Mouse (Mus musculus) intestine, embryonic 16.5 days (tissue): Measurements from ENCODE around the gene Nosip. TPM values are rescaled to one million over a fixed set of nuclear protein-coding genes. Genes with fewer than 3 reads are reported as not detected.

Experiments
- ATAC-seq: fragments of 200-750 bp; cut with Nextera tagmentation; 2 replicates; pipeline ENCODE4 v1.8.0; 2017; ENCODE audit warnings: moderate TSS enrichment, moderate library complexity
- H3K27ac ChIP-seq: fragments of 300-500 bp; sonication (generic); 2 replicates; pipeline ENCODE4 v1.5.1; 2014; ENCODE audit warnings: mild to moderate bottlenecking, low read length
- H3K27me3 ChIP-seq: fragments of 300-500 bp; sonication (generic); replicated peaks from 2 replicates; pipeline ENCODE4 v1.6.1; 2014; ENCODE audit warnings: low read length, control low read depth, mixed read lengths; ENCODE audit not compliant: control insufficient read depth, insufficient read depth
- H3K36me3 ChIP-seq: fragments of 300-500 bp; sonication (generic); 2 replicates; pipeline ENCODE4 v1.6.1; 2014; ENCODE audit warnings: low read length, control low read depth; ENCODE audit not compliant: control insufficient read depth, insufficient read depth
- H3K4me1 ChIP-seq: fragments of 300-500 bp; sonication (generic); 2 replicates; pipeline ENCODE4 v1.6.1; 2014; ENCODE audit warnings: low read length, control low read depth, mixed read lengths; ENCODE audit not compliant: control insufficient read depth, insufficient read depth
- H3K4me2 ChIP-seq: fragments of 300-500 bp; sonication (generic); 2 replicates; pipeline ENCODE4 v1.6.1; 2014; ENCODE audit warnings: low read depth, low read length, control low read depth
- H3K4me3 ChIP-seq: fragments of 300-500 bp; sonication (generic); 2 replicates; pipeline ENCODE4 v1.5.1; 2014; ENCODE audit warnings: mild to moderate bottlenecking, low read length
- H3K9ac ChIP-seq: fragments of 300-500 bp; sonication (generic); 2 replicates; pipeline ENCODE4 v1.6.1; 2014; ENCODE audit warnings: low read depth, low read length
- H3K9me3 ChIP-seq: fragments of 300-500 bp; sonication (generic); 2 replicates; pipeline ENCODE4 v1.6.1; 2016; ENCODE audit warnings: low read length, control low read depth; ENCODE audit not compliant: control insufficient read depth
- WGBS: fragments of 180-500 bp; shearing (Covaris S2); extraction: QIAGEN DNeasy Blood & Tissue Kit; methylation state at CpG from one replicate; pipeline ENCODE4 v1.1.7; 2014; 5-methylcytosine and 5-hydroxymethylcytosine counted together
- polyA plus RNA-seq: library from polyadenylated mRNA; unstranded; fragments of >200 nt; fragmentation: Nextera tagmentation; extraction: Ambion mirVana; gene quantifications from 2 replicates; pipeline ENCODE4 v1.2.1, GENCODE M21; 2015

The Nosip gene
- polyA plus RNA-seq = 54.0 and 56.0 TPM in 2 replicates

DNA sequence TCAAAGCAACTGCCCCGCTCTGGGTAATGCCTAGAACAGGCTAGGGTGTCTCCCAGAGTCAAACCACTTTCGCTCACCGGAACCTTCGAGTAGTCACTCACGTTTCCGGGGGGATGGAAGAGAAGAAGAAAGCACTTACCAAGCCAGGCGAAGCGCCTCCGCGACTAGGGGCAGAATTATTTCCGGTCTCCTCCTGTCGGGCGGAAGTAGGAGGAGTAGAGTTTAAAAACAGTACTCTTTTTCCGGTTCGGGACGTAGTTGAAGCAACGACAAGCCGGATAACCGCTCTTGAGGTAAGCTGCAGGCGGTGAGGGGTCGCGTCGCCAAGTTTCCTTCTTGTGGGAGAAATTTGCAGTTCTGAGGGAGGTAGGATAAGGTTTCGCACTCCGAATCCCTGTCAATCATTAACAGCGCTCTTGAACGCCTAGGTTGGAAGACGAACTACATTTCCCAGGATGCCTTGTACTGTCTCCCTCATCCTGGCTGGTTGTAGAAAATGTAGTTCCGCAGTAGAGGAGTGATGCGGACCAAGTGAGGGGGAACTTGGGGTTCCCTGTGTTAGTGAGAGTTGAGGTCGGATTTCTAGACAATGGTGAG lies at the start of gene Nosip, which contains the start of gene Prrg2:
TSS of gene Nosip (plus strand) at position 191 of the 597 bp plus-strand sequence.
TSS of gene Prrg2 (minus strand) at position 439 of the 597 bp plus-strand sequence.
- under 1% methylated on average over 31 of the region's 31 CpGs for WGBS
- Histone ChIP-seq H3K36me3 (no peaks in the 10 kb centered on the region), H3K27ac (peak within 1 kb of the TSS; percentile 92), H3K27me3 (no peaks in the 10 kb centered on the region), H3K9me3 (no peaks in the 10 kb centered on the region), H3K4me1 (peaks cover 12% of the 10 kb centered on the region), H3K4me2 (peak within 1 kb of the TSS; percentile 57), H3K9ac (peak within 1 kb of the TSS; percentile 77), H3K4me3 (peak within 1 kb of the TSS; percentile 74)
- ATAC-seq = peak; percentile 90

DNA sequence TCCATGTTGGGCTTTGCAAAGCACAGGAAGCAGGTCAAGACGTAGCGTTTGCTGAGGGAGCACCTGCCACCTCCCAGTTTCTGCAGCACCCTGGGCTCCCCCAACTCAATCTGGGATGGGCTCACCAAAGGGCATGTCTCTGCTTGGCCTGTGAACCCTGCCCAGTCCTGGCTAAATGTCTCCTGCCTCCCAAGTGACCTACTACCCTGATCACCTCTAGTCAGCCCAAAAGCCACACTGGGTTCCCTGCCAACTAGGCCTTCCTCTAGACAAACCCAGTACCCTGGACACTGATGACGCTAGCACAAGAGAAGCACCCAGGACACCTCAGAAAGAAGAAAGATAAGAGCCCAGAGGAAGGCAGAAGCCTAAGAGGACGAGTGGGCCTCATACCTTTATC lies 49.4 kb upstream of the Nosip start:
- Histone ChIP-seq H3K27me3 (no peaks in the 10 kb centered on the region), H3K9ac (no peak overlapping the region), H3K36me3 (peaks cover 30% of the 10 kb centered on the region), H3K4me2 (no peak overlapping the region), H3K27ac (no peak overlapping the region), H3K4me3 (no peak overlapping the region), H3K4me1 (peaks cover 14% of the 10 kb centered on the region), H3K9me3 (no peaks in the 10 kb centered on the region)
- 79% methylated on average over 4 of the region's 4 CpGs for WGBS
- no peak for ATAC-seq

GRCm38 (mm10) chr7:45013366-45014095 lies 48.7 kb upstream of the Nosip start:
- H3K27me3 ChIP-seq = no peaks in the 10 kb centered on the region
- H3K9me3 ChIP-seq = no peaks in the 10 kb centered on the region
- H3K4me3 ChIP-seq = no peak overlapping the region
- peaks cover 15% of the 10 kb centered on the region for H3K4me1 ChIP-seq
- WGBS = 93% methylated on average over 16 of the region's 16 CpGs
- peaks cover 22% of the 10 kb centered on the region for H3K36me3 ChIP-seq
- no peak overlapping the region for H3K4me2 ChIP-seq
- H3K27ac ChIP-seq = no peak overlapping the region
- no peak overlapping the region for H3K9ac ChIP-seq
- ATAC-seq = no peak

- H3K4me1 ChIP-seq = peaks cover 20% of the 10 kb centered on the region
- no peaks in the 10 kb centered on the region for H3K9me3 ChIP-seq
- H3K27me3 ChIP-seq = no peaks in the 10 kb centered on the region
- WGBS = 95% methylated on average over 3 of the region's 3 CpGs
- 0 out of 2 replicates have a peak overlapping the region, but pooled peaks have one; percentile 27 for H3K9ac ChIP-seq
- no peak for ATAC-seq
- H3K36me3 ChIP-seq = peaks cover 18% of the 10 kb centered on the region
- H3K4me2 ChIP-seq = no peak overlapping the region
- no peak overlapping the region for H3K27ac ChIP-seq
- H3K4me3 ChIP-seq = no peak overlapping the region
These were observed 48.2 kb upstream of the Nosip start for GRCm38 (mm10) chr7:45014096-45014451.

GRCm38 (mm10) chr7:45015344-45015956 lies 46.8 kb upstream of the Nosip start:
- WGBS = 2% methylated on average over 20 of the region's 20 CpGs
- Histone ChIP-seq H3K4me1 (peaks cover 21% of the 10 kb centered on the region), H3K4me2 (peak overlapping the region; percentile 80), H3K4me3 (peak overlapping the region; percentile 97), H3K27ac (peak overlapping the region; percentile 100), H3K9ac (peak overlapping the region; percentile 99), H3K36me3 (peaks cover 18% of the 10 kb centered on the region), H3K27me3 (no peaks in the 10 kb centered on the region), H3K9me3 (no peaks in the 10 kb centered on the region)
- no peak for ATAC-seq

DNA sequence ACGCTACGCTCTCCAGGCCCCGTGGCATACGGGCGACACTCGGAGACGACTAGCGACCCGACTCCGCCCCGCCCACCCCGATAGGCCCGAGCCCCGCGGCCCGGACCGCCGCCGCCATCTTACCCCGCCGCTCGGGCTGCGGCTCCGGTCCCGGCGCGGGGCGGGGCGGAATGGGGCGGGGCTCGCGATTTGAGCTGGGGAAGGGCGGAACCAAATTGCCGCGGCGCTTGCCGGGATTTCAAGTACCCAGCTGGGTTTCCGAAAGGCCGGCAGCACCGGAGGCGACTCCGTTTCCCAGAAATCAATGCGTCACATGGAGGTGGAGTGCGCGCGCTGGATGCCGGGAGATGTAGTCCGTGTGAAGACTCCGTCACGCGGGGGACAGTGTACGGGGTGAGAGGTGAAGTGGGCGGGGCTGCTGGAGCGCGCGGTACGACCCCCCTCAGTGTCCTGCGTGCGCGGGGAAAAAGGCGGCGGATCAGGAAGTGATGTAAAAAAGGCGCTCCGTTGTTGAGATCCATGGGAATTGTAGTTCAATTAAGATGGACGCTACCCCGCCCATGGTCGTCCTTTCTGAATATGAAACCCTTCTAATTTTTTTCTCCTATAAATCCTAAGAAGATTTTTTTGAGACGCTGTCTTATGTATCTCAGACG lies 46.1 kb upstream of the Nosip start, which contains the start of gene Scaf1:
TSS of gene Scaf1 (minus strand) at position 407 of the 656 bp plus-strand sequence.
- H3K4me3 ChIP-seq = peak within 1 kb of the TSS; percentile 97
- peaks cover 18% of the 10 kb centered on the region for H3K36me3 ChIP-seq
- ATAC-seq = peak; percentile 83
- H3K27me3 ChIP-seq = no peaks in the 10 kb centered on the region
- H3K9me3 ChIP-seq = no peaks in the 10 kb centered on the region
- peak within 1 kb of the TSS; percentile 100 for H3K27ac ChIP-seq
- peak within 1 kb of the TSS; percentile 80 for H3K4me2 ChIP-seq
- WGBS = under 1% methylated on average over 69 of the region's 69 CpGs
- peaks cover 21% of the 10 kb centered on the region for H3K4me1 ChIP-seq
- peak within 1 kb of the TSS; percentile 99 for H3K9ac ChIP-seq

DNA sequence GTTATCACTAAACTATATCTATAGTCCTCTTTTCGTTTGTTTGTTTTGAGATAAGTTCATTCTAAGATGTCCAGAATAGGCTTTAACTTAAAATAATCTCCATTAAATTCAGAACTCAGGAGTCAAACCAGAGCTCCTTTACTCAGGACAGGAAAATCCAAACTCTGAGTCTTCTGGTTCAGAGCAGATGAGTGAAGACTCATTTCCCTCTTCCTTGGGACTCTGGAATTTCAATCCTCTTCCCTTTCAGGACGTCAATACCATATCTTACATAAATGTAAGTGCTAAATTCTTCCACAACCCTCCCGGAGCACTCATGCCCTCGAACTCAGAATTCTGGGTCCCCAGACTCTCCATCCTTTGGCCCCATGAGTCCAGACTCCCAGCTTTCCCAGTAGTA lies 45.5 kb upstream of the Nosip start:
- no peak for ATAC-seq
- no peaks in the 10 kb centered on the region for H3K9me3 ChIP-seq
- H3K36me3 ChIP-seq = peaks cover 12% of the 10 kb centered on the region
- peaks cover 21% of the 10 kb centered on the region for H3K4me1 ChIP-seq
- 1% methylated on average over 4 of the region's 4 CpGs for whole genome bisulfite sequencing
- no peaks in the 10 kb centered on the region for H3K27me3 ChIP-seq
- H3K4me3 ChIP-seq = peak overlapping the region; percentile 97
- H3K27ac ChIP-seq = peak overlapping the region; percentile 100
- H3K9ac ChIP-seq = peak overlapping the region; percentile 99
- peak overlapping the region; percentile 77 for H3K4me2 ChIP-seq

- Histone ChIP-seq H3K4me1 (peaks cover 21% of the 10 kb centered on the region), H3K27ac (peak within 1 kb of the TSS; percentile 100), H3K36me3 (peaks cover 5% of the 10 kb centered on the region; the same call in 1 of the 2 replicates), H3K27me3 (no peaks in the 10 kb centered on the region), H3K4me3 (peak within 1 kb of the TSS; percentile 97), H3K9me3 (no peaks in the 10 kb centered on the region), H3K9ac (peak within 1 kb of the TSS; percentile 79), H3K4me2 (peak within 1 kb of the TSS; percentile 77)
- ATAC-seq = peak; percentile 93
- under 1% methylated on average over 36 of the region's 36 CpGs for WGBS
These were observed 44.8 kb upstream of the Nosip start, which contains the start of gene Rras for GRCm38 (mm10) chr7:45017242-45018061. Gene Rras, plus strand, starts transcription at chr7:45017961.
